Mouse (Mus musculus): ENCODE data around the gene Gnmt.

DNA sequence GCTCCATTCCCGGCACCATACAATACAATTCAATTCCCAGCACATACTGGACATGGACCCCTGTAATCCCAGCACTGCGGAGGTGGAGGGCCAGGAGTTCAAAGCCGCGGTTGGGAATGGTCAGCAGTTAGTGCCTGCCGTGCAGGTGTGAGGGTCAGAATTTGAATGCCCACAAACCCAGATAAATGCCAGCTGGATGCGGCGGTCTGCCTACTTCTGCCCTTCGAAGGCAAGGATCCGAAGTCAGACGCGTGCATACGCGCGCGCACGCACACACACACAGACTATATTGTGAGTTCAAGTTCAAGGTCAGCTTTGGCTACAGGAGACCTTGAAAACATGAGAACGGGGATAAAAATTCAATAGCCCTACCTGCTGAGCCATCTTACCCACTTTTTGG lies 42.6 kb upstream of the Gnmt start:
- no peak for TF ChIP-seq CTCF (IDR thresholded peaks at IDR 0.05; ENCODE audit: borderline replicate concordance, insufficient read depth, low read length)
- TF ChIP-seq POLR2A (IDR thresholded peaks at IDR 0.05; ENCODE audit: low read depth, low read length), result no peak

Data from embryonic fibroblast, embryonic 13.5 days (primary cell).